Mouse (Mus musculus): Measurements from ENCODE around the gene Scnn1a.

DNA sequence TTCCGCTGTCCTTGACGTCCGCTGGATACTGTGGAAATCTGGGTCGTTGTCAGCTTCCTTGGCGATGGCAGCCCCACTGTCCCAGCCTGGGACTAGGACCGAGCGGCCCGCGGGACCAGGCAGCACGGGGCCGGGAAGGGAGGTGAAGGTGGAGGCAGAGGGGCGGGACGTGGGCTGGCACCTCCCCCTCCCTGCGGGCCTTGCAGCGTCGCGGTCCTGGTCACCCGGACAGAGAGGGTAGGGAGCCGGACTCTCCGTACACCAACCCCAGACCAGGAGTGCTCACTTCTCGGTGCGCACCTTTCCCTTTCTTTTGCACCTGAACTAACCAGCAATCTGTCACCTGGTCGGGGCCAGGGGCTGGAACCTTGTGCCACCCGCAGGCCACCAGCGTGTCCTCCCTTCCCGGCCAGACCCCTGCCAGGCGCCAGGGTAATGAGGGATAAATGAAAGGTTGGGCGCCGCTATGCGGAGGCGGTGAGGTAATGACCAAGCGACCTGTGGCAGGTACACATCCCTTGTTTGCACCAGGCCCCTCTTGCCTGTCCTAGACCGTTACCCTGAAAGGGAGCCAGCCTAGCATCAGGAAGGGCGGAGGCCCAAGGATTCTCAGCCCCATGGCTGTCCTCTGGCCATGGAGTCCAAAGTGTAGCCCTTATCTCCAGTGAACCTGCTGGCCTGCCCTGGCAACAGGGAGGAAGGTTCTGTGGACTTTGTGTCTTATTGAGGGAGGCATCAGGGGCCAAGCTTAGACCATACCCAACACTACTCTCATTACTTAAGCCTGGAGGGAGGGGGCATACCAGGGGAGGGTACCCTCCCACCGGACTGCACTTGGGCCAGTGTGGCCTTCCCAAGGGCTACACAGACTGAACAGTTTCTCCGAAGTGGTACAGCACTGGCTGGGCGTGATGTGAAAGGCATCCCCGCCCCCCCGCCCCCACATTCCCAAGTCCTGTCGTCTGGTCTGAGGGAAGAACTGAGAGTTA lies 60.2 kb downstream of the Scnn1a start, which contains the start of gene Plekhg6:
- TF ChIP-seq MAFK (IDR thresholded peaks at IDR 0.05; ENCODE audit: insufficient read depth, low read depth, low read length): no peak
- TF ChIP-seq ZC3H11A (IDR thresholded peaks at IDR 0.05; ENCODE audit: borderline replicate concordance, low read depth, low read length): no peak
- TF ChIP-seq CHD2 (IDR thresholded peaks at IDR 0.05; ENCODE audit: low read depth, low read length): no peak
- no peak for TF ChIP-seq HCFC1 (IDR thresholded peaks at IDR 0.05; ENCODE audit: borderline replicate concordance, insufficient read depth, low read length)
- no peak for TF ChIP-seq ZNF384 (IDR thresholded peaks at IDR 0.05; ENCODE audit: low read depth, low read length)
